Mouse (Mus musculus): ENCODE data around the gene Gm11549.

DNA sequence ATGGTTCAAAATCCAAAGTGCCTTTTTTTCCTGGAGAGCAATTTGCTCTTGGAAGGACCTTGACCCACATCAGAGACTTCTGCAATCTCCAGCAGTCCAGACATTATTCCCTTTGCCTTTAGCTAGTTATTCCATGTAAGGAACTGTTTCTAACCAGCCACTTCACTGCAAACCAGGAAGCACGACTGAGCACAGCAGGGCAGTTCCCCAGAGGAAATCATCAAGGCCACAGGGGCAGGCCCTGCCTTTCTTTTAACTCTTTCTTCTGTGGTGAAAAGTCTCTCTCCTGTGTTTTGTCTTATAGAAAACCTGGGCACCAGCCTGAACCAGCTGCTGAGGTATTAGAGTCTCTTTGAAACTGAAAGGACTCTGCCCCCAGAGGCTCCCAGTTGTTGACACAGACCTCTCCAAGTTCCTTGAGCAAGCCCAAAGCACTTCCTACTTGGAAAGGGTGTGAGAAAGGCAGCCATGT is 11.6 kb upstream of the Gm11549 start:
- TF ChIP-seq CTCF (IDR thresholded peaks at IDR 0.05; ENCODE audit: insufficient read depth, low read depth, low read length) (no peak), POLR2A (IDR thresholded peaks at IDR 0.05; ENCODE audit: insufficient read depth, low read depth, low read length) (no peak)
